In genomic region chr12:17183788-17184187, GRCm38 (mm10) we compare ENCODE assay signal across 11 mouse cellular contexts. TPM values are rescaled to one million over a fixed set of nuclear protein-coding genes. Genes with fewer than 3 reads are reported as not detected.
DNase-seq lines count a peak whose midpoint lies in the region; ATAC-seq and TF ChIP-seq lines count a peak whose summit lies in the region.
"Had no signal": no experiment of that assay in that cellular context is flagged by ENCODE, and none has a peak within 500 bp of the region (broad histone marks: within the 10 kb centered on the region; RNA-seq: fewer than 3 reads in every experiment).

No protein-coding gene starts in this region.

- no peak for ATAC-seq in heart, embryonic 12.5 days (ENCODE audit: insufficient number of reproducible peaks, low FRiP score)
- ATAC-seq in embryonic facial prominence, embryonic 15.5 days (ENCODE audit: insufficient number of reproducible peaks, low FRiP score, low TSS enrichment, low read depth) = no peak
- peak; percentile 32; the same call in 1 of the 2 replicates for ATAC-seq in forebrain, postnatal 0 days

- H3K27ac ChIP-seq in heart, embryonic 12.5 days (ENCODE audit: poor library complexity, severe bottlenecking) = no peak overlapping the region
- H3K27ac ChIP-seq in embryonic facial prominence, embryonic 15.5 days (replicated peaks) = no peak overlapping the region; the same call in 1 of the 2 replicates
- H3K27ac ChIP-seq in forebrain, postnatal 0 days (ENCODE audit: low read depth, low read length) = no peak overlapping the region
- H3K27ac ChIP-seq: neural tube, embryonic 12.5 days had no signal

- intact Hi-C loops in heart, postnatal 10 days (cut with DNase I) = no loop called here

- H3K36me3 ChIP-seq in heart, embryonic 12.5 days = no peaks in the 10 kb centered on the region
- H3K36me3 ChIP-seq in embryonic facial prominence, embryonic 15.5 days = no peaks in the 10 kb centered on the region
- H3K36me3 ChIP-seq in forebrain, postnatal 0 days (ENCODE audit: insufficient read depth) = no peaks in the 10 kb centered on the region
- H3K36me3 ChIP-seq: neural tube, embryonic 12.5 days had no signal

- no peak for DNase-seq in heart, postnatal 10 days
- no peak for DNase-seq in forebrain, postnatal 0 days
- DNase-seq in lung, postnatal 25 days (ENCODE audit: low spot score) = peak; percentile 20
- no peak for DNase-seq in kidney, adult 8-10 months
- DNase-seq in kidney, adult 9 months = no peak

- peak overlapping the region; percentile 54 for H3K4me2 ChIP-seq in heart, embryonic 12.5 days
- 0 out of 2 replicates have a peak overlapping the region, but pooled peaks have one; percentile 17 for H3K4me2 ChIP-seq in embryonic facial prominence, embryonic 15.5 days (replicated peaks)
- H3K4me2 ChIP-seq in forebrain, postnatal 0 days (ENCODE audit: low read depth) = no peak overlapping the region
- H3K4me2 ChIP-seq: neural tube, embryonic 12.5 days had no signal

- TF ChIP-seq CTCF in forebrain, postnatal 0 days (IDR thresholded peaks at IDR 0.05; ENCODE audit: low read depth) = no peak

- peaks cover 10% of the 10 kb centered on the region; the same call in 1 of the 2 replicates for H3K4me1 ChIP-seq in heart, embryonic 12.5 days (replicated peaks)
- H3K4me1 ChIP-seq in embryonic facial prominence, embryonic 15.5 days = peaks cover 9% of the 10 kb centered on the region
- no peaks in the 10 kb centered on the region for H3K4me1 ChIP-seq in forebrain, postnatal 0 days (ENCODE audit: insufficient read depth)
- H3K4me1 ChIP-seq: neural tube, embryonic 12.5 days had no signal

- no peaks in the 10 kb centered on the region for H3K9me3 ChIP-seq in heart, embryonic 12.5 days (replicated peaks)
- H3K9me3 ChIP-seq in embryonic facial prominence, embryonic 15.5 days (replicated peaks) = no peaks in the 10 kb centered on the region
- H3K9me3 ChIP-seq in forebrain, postnatal 0 days (ENCODE audit: low read length) = no peaks in the 10 kb centered on the region
- H3K9me3 ChIP-seq: neural tube, embryonic 12.5 days had no signal

- no peaks in the 10 kb centered on the region for H3K27me3 ChIP-seq in heart, embryonic 12.5 days (replicated peaks)
- no peaks in the 10 kb centered on the region for H3K27me3 ChIP-seq in embryonic facial prominence, embryonic 15.5 days
- no peaks in the 10 kb centered on the region for H3K27me3 ChIP-seq in forebrain, postnatal 0 days (ENCODE audit: insufficient read depth, low read length)
- H3K27me3 ChIP-seq: neural tube, embryonic 12.5 days had no signal

- WGBS in heart, embryonic 12.5 days = 38% methylated on average over 10 of the region's 10 CpGs
- WGBS in embryonic facial prominence, embryonic 15.5 days = 41% methylated on average over 10 of the region's 10 CpGs
- 32% methylated on average over 10 of the region's 10 CpGs for WGBS in forebrain, postnatal 0 days

- no peak overlapping the region for H3K9ac ChIP-seq in heart, embryonic 12.5 days
- H3K9ac ChIP-seq in embryonic facial prominence, embryonic 15.5 days = no peak overlapping the region
- H3K9ac ChIP-seq in forebrain, postnatal 0 days = no peak overlapping the region
- H3K9ac ChIP-seq: neural tube, embryonic 12.5 days had no signal

- no peak overlapping the region for H3K4me3 ChIP-seq in heart, embryonic 12.5 days
- H3K4me3 ChIP-seq in embryonic facial prominence, embryonic 15.5 days (replicated peaks) = no peak overlapping the region
- no peak overlapping the region for H3K4me3 ChIP-seq in forebrain, postnatal 0 days (ENCODE audit: low read depth, low read length)
- H3K4me3 ChIP-seq: neural tube, embryonic 12.5 days had no signal

RNA-seq across cellular contexts. Expression of gene Kcnf1, which starts 7.1 kb away (rescaled TPM):
- 0.50 and 0.55 TPM in 2 replicates for polyA plus RNA-seq in heart, embryonic 12.5 days (2016; fragmentation: Nextera tagmentation; extraction: Ambion mirVana)
- not detected for total RNA-seq in heart, postnatal 10 days (2021)
- 0.92 and 0.94 TPM in 2 replicates for polyA plus RNA-seq in embryonic facial prominence, embryonic 15.5 days (2015; fragmentation: Nextera tagmentation; extraction: Ambion mirVana)
- total RNA-seq in forebrain, postnatal 0 days (2014; rRNA removed) = 20.2 and 24.8 TPM in 2 replicates
- polyA plus RNA-seq in forebrain, postnatal 0 days (2015; fragmentation: Nextera tagmentation; extraction: Ambion mirVana) = 5.6 and 6.8 TPM in 2 replicates
- total RNA-seq: common myeloid progenitor, adult 5-6 weeks; heart, adult 18-20 months; megakaryocyte progenitor cell, adult 5-6 weeks had no signal
